Mouse (Mus musculus) thymus, adult 2 months (tissue): Measurements from ENCODE around the gene Adam33.

Experiments used
- CTCF ChIP-seq: fragments of 200-500 bp; IDR thresholded peaks from 2 replicates; pipeline ENCODE4 v1.5.1; 2012; ENCODE audit warnings: mild to moderate bottlenecking, control low read depth, low read length, moderate library complexity, borderline replicate concordance; ENCODE audit not compliant: control insufficient read depth, poor library complexity, insufficient read depth; ENCODE audit errors: extremely low read depth
- POLR2A ChIP-seq: fragments of 200-500 bp; IDR thresholded peaks from 2 replicates; pipeline ENCODE4 v1.6.1; 2012; ENCODE audit warnings: mild to moderate bottlenecking, low read length, control low read depth, moderate library complexity; ENCODE audit not compliant: control insufficient read depth, poor library complexity, insufficient read depth; ENCODE audit errors: extremely low read depth

DNA sequence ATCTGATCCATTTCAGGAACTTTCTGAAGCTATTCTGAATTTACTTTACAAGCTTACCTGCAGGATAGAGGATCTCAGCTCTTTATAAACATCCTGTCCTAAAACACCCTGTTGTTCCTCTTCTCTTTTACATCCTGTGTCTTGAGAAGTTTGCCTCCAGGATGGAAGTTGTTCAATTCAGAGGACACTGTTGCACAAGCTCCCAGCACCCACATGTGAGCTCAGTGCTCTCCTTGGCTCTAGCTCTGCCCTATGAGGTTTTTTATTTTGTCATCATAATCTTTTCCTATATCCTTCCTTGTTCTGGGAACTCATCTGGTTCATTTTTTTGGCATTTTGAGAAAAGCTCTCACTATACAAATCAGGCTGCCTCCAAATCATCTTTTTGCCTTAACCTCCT is 26.9 kb downstream of the Adam33 start:
- no peak for TF ChIP-seq CTCF
- TF ChIP-seq POLR2A: no peak
